Mouse (Mus musculus) MEL-GATA-1-ER (cell line): ENCODE measurements at regions not wholly inside any gene's neighbourhood (a gene's known extent, or its start where the extent isn't known, plus 50 kb on each side); places are given as distances from the start of the nearest gene placed in this dataset.
"Not testable (repeated sequence)": the region's sequence is repeated elsewhere in the genome, so short reads cannot be mapped to it uniquely, and the experiment has no call there.

Experiments used
- DNase-seq: peaks from one replicate; pipeline ENCODE4 v3.0.0-alpha.2; 2012; ENCODE audit warnings: low read depth; ENCODE audit errors: extremely low read depth

- no peak for DNase-seq
These were observed 524.3 kb upstream of the Kif18a start for GRCm38 (mm10) chr2:108756251-108756650.

GRCm38 (mm10) chr2:108764703-108765102 is 515.8 kb upstream of the Kif18a start:
- no peak for DNase-seq

GRCm38 (mm10) chr2:108766461-108766860 is 514.1 kb upstream of the Kif18a start:
- no peak for DNase-seq

- peak; percentile 4 for DNase-seq
These were observed 510.2 kb upstream of the Kif18a start for GRCm38 (mm10) chr2:108770383-108770782.

- DNase-seq: no peak
These were observed 497.1 kb upstream of the Kif18a start for GRCm38 (mm10) chr2:108783457-108783856.

- DNase-seq: no peak
These were observed 495.2 kb upstream of the Kif18a start for GRCm38 (mm10) chr2:108785161-108785957.

GRCm38 (mm10) chr2:108789166-108789565 is 491.4 kb upstream of the Kif18a start:
- DNase-seq: no peak

GRCm38 (mm10) chr2:108795145-108795544 is 485.4 kb upstream of the Kif18a start:
- no peak for DNase-seq

GRCm38 (mm10) chr2:108796816-108797581 is 483.5 kb upstream of the Kif18a start:
- DNase-seq: peak; percentile 50

GRCm38 (mm10) chr2:108812367-108812766 is 468.2 kb upstream of the Kif18a start:
- DNase-seq: no peak

- no peak for DNase-seq
These were observed 467.4 kb upstream of the Kif18a start for GRCm38 (mm10) chr2:108813040-108813566.

- no peak for DNase-seq
These were observed 464.0 kb upstream of the Kif18a start for GRCm38 (mm10) chr2:108816579-108816978.

- no peak for DNase-seq
These were observed 456.5 kb upstream of the Kif18a start for GRCm38 (mm10) chr2:108824025-108824424.

- no peak for DNase-seq
These were observed 454.6 kb upstream of the Kif18a start for GRCm38 (mm10) chr2:108825981-108826380.

GRCm38 (mm10) chr2:108827106-108827838 is 453.3 kb upstream of the Kif18a start:
- no peak for DNase-seq

GRCm38 (mm10) chr2:108827974-108828700 is 452.4 kb upstream of the Kif18a start:
- DNase-seq: no peak

GRCm38 (mm10) chr2:108843855-108844254 is 436.7 kb upstream of the Kif18a start:
- not testable (repeated sequence) for DNase-seq

GRCm38 (mm10) chr2:108848051-108848450 is 432.5 kb upstream of the Kif18a start:
- no peak for DNase-seq

GRCm38 (mm10) chr2:108854399-108854798 is 426.1 kb upstream of the Kif18a start:
- no peak for DNase-seq

GRCm38 (mm10) chr2:108877141-108877540 is 403.4 kb upstream of the Kif18a start:
- DNase-seq: peak; percentile 18

GRCm38 (mm10) chr2:108877676-108878075 is 402.9 kb upstream of the Kif18a start:
- no peak for DNase-seq
